Mouse (Mus musculus) stomach, postnatal 0 days (tissue): ENCODE data around the gene Stac2.

ENCODE experiments used
- CTCF ChIP-seq: IDR thresholded peaks from 2 replicates; pipeline ENCODE4 v1.5.1; 2016; ENCODE audit warnings: antibody characterized with exemption, low read depth, mild to moderate bottlenecking, moderate library complexity
- EP300 ChIP-seq: optimal IDR thresholded peaks from 2 replicates; pipeline ENCODE3; 2016; ENCODE audit warnings: antibody characterized with exemption

GRCm38 (mm10) chr11:98024516-98024915 lies 28.7 kb downstream of the Stac2 start:
- TF ChIP-seq EP300, result no peak
- TF ChIP-seq CTCF, result no peak
